Mouse (Mus musculus) embryonic fibroblast, embryonic 13.5 days (primary cell): ENCODE data around the gene Wdr75.

Experiments
- CTCF ChIP-seq: IDR thresholded peaks from 2 replicates; pipeline ENCODE4 v1.5.1; 2011; ENCODE audit warnings: mild to moderate bottlenecking, control low read depth, low read length, moderate library complexity, borderline replicate concordance; ENCODE audit not compliant: insufficient read depth
- POLR2A ChIP-seq: IDR thresholded peaks from 2 replicates; pipeline ENCODE4 v1.6.1; 2011; ENCODE audit warnings: low read depth, mild to moderate bottlenecking, control low read depth, low read length, moderate library complexity

DNA sequence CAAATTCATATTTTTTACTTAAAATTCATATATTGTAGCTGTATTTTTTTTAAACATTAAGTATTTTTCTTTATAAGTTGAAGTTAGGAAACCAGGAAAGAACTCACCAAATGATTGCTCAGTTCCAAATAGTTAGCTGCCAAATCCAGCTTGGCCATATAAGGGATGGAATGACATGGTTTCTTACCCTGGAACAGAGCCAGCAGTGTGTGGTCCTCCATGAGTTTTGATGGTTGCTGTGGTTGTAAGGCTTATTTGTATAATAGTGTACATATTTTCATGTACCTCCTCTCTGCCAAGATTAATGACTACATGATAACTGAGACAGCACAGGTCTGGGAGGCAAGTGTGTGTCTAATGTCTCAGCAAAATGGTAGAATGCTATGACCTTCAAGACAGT, 38.3 kb upstream of the Wdr75 start:
- no peak for TF ChIP-seq CTCF
- 0 out of 2 replicates have a peak, but pooled peaks have one; percentile 22 for TF ChIP-seq POLR2A
